Mouse (Mus musculus) C2C12 (cell line): ENCODE measurements at regions not wholly inside any gene's neighbourhood (a gene's known extent, or its start where the extent isn't known, plus 50 kb on each side); places are given as distances from the start of the nearest gene placed in this dataset.

Experiments
- CEBPB ChIP-seq: IDR thresholded peaks from one replicate; pipeline ENCODE4 v1.6.1; 2011; ENCODE audit warnings: low read depth, mild to moderate bottlenecking, control low read depth, moderate library complexity
- CTCF ChIP-seq: IDR thresholded peaks from one replicate; pipeline ENCODE4 v1.5.1; 2011; ENCODE audit not compliant: control insufficient read depth, insufficient read depth, insufficient read length
- MAX ChIP-seq: IDR thresholded peaks from one replicate; pipeline ENCODE4 v1.6.1; 2011; ENCODE audit warnings: mild to moderate bottlenecking, control low read depth
- MYOD1 ChIP-seq: IDR thresholded peaks from one replicate; pipeline ENCODE4 v1.6.1; 2011; ENCODE audit warnings: low read depth; ENCODE audit not compliant: control insufficient read depth, insufficient read length
- MYOG ChIP-seq: IDR thresholded peaks from one replicate; pipeline ENCODE4 v1.6.1; 2011; ENCODE audit not compliant: control insufficient read depth, insufficient read length; ENCODE audit errors: extremely low read depth
- USF1 ChIP-seq: IDR thresholded peaks from one replicate; pipeline ENCODE4 v1.6.1; 2011; ENCODE audit warnings: low read depth, mild to moderate bottlenecking, control low read depth, moderate library complexity

GRCm38 (mm10) chr14:99373682-99374081 lies 75.2 kb downstream of the Klf5 start:
- TF ChIP-seq CTCF (no peak), MYOD1 (no peak), MAX (no peak), CEBPB (no peak), USF1 (no peak), MYOG (no peak)
